Mouse (Mus musculus) monocyte, adult 5-6 weeks (primary cell): ENCODE data around the gene Ttc28. TPM values are rescaled to one million over a fixed set of nuclear protein-coding genes. Genes with fewer than 3 reads are reported as not detected.
"Not testable (repeated sequence)": the region's sequence is repeated elsewhere in the genome, so short reads cannot be mapped to it uniquely, and the experiment has no call there.

ENCODE experiments used
- ATAC-seq: fragments of 153-309, 156-312 bp; replicated peaks from 2 replicates; pipeline ENCODE4 v1.8.0; 2017; ENCODE audit warnings: mild to moderate bottlenecking; ENCODE audit not compliant: low TSS enrichment, insufficient number of reproducible peaks, severe bottlenecking, poor library complexity, low FRiP score
- total RNA-seq: library from RNA; stranded (forward); fragments of 200-1000, 200-491, 200-594 nt; gene quantifications from 3 replicates; pipeline ENCODE4 v1.2.3, GENCODE M21; 2017

The Ttc28 gene
- total RNA-seq, 1 experiment from 2014 or later: 2.4 TPM

- ATAC-seq: no peak
These were observed 350.1 kb downstream of the Ttc28 start for GRCm38 (mm10) chr5:111229671-111230070.

GRCm38 (mm10) chr5:111231044-111231443 lies 351.4 kb downstream of the Ttc28 start:
- no peak for ATAC-seq

- no peak for ATAC-seq
These were observed 352.2 kb downstream of the Ttc28 start for GRCm38 (mm10) chr5:111231769-111232168.

GRCm38 (mm10) chr5:111233022-111233709 lies 353.6 kb downstream of the Ttc28 start:
- no peak for ATAC-seq

- ATAC-seq: no peak
These were observed 355.5 kb downstream of the Ttc28 start for GRCm38 (mm10) chr5:111235131-111235530.

DNA sequence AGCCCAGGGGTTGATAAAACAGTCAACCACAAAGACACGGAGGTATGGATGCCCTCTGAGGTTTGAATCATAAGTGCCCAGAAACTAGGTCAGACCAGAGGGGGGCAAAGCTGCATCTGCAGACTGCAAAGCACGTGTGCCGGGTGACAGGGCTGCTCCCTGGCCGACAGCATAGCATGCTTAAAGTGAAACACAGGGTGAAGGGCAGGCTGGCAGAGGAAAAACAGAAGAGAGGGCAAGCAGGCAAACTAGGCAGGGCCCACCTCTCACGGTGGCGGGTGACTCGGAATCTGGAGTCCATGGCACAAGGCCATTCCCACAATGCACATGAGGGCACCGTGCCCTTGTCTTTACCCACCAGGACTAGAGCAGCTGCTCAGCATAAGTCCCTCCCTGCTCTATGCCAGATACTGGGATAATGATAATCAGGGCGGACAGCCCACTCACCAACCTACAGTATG lies 357.6 kb downstream of the Ttc28 start:
- no peak for ATAC-seq

- no peak for ATAC-seq
These were observed 359.6 kb downstream of the Ttc28 start for GRCm38 (mm10) chr5:111239223-111239622.

- ATAC-seq: no peak
These were observed 363.9 kb downstream of the Ttc28 start for GRCm38 (mm10) chr5:111243447-111244040.

- ATAC-seq: no peak
These were observed 364.5 kb downstream of the Ttc28 start for GRCm38 (mm10) chr5:111244061-111244460.

DNA sequence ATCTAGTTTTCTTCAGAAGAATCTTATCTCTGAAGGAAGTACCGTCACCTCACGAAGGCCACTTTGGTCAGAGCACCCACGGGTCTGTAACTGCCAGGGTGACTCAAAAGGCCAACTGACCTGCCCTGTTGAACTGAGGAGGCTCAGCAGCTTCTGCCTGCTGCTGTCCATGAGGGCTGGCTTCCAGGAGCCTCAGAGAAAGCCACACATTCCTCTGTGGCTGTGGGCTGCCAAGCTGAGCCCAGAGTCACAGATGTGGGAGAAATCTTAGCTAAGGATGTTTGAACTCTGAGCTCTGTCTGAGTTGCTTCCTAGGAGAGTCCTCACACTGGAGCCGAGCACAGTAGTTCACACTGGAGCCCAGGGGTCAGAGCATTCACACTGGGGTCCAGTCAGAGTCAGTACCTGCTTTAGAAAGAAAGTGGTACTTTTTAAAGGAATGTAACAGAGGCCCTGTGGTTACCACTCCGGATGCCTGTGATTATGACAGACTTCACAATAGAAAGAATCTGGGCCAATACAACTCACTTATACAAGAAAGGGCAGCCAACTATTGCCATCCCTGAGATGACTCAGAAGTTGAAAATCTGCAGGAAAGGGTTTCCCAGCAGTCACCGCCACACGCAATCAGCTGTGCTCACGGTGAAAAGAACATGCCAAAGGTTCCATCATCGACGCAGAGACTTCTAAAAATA lies 368.1 kb downstream of the Ttc28 start:
- no peak for ATAC-seq

DNA sequence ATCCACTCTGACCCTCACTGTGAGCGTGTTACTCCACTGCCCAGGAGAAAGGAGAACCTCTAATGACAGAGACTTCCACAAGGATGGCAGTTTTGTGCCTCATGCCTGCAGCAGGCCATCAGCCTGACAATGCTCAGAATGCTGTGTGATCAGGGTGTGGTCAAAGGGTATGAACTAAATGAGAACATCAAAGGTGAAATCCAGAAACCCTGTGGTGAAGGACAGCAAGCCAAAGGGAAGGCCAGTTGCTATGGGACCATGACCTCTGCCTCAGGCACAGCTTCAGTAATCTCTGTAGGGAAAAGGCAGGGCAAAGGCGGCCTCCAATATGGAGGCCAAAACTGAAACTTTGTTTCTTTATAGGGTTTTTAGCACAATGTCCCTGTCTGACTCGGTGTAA lies 372.5 kb downstream of the Ttc28 start:
- no peak for ATAC-seq

GRCm38 (mm10) chr5:111254362-111254761 lies 374.8 kb downstream of the Ttc28 start:
- ATAC-seq: no peak

GRCm38 (mm10) chr5:111254781-111255180 lies 375.2 kb downstream of the Ttc28 start:
- no peak for ATAC-seq

- no peak for ATAC-seq
These were observed 376.6 kb downstream of the Ttc28 start for GRCm38 (mm10) chr5:111256181-111256580.

DNA sequence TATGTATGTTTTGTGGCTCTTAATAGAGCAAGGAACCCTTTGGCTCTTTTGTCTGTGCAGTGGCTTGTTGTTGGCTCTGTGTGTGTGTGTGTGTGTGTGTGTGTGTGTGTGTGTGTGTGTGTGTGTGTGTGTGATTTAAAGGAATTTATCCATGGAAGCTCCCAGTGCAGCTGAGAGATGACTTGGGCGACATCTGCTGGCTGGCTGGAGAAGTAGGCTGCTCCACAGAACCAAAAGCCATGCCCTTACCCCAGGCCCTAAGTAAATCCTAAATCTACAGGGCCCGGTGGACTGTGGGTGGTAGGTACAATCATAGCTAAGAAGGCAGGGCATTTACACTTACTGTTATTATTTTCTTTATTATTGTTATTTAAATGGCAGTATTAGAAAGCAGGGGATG lies 377.5 kb downstream of the Ttc28 start:
- ATAC-seq: no peak

DNA sequence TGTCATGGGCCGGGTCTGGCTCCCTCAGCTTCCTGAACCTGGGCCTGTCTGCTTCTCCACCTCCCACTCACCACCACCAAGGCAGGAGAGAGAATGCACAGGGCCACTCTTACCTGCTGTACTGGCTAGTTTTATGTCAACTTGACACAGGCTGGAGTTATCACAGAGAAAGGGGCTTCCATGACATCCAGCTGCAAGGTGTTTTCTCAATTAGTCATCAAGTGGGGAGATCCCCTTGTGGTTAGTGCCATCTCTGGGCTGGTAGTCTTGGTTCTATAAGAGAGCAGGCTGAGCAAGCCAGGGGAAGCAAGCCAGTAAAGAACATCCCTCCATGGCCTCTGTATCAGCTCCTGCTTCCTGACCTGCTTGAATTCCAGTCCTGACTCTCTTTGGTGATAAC lies 381.6 kb downstream of the Ttc28 start:
- ATAC-seq: not testable (repeated sequence)

DNA sequence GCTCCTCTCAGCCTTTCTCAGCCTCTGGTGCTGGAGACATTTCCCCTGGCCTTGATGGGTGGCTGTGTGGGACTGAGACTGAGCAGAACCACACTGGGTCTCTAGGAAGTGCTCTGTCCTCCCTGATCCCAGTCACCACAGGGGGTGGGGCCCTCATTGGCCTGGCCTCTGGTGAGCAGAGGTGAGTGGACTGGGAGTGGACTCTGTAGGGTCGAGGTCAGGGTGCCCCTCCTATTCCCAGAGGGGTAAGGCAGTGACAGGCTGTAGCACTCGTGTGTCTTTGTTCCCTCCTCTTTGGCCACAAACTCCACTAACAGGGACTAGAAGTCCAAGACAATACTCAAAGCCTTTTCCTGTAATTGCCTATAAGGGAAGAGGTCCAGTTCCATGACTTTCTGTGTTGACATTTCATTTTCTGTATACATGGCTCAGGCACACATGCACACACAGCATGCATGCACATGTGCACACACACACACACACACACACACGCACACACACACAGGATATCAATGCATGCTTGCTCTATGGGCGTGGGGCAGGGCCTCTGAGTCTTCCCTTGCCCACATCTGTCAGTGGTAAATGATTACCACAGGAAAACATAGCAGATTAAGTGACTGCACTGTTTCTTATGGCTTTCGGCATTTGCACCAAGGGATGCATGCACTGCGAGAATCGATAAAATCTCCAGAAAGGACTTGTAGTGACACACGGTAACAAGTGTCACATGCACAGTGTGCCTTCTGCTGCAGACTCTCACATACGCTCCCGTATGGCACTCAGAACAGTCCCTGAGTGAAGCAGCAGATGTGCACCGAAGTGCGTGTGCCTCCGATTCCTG lies 382.4 kb downstream of the Ttc28 start:
- no peak for ATAC-seq

DNA sequence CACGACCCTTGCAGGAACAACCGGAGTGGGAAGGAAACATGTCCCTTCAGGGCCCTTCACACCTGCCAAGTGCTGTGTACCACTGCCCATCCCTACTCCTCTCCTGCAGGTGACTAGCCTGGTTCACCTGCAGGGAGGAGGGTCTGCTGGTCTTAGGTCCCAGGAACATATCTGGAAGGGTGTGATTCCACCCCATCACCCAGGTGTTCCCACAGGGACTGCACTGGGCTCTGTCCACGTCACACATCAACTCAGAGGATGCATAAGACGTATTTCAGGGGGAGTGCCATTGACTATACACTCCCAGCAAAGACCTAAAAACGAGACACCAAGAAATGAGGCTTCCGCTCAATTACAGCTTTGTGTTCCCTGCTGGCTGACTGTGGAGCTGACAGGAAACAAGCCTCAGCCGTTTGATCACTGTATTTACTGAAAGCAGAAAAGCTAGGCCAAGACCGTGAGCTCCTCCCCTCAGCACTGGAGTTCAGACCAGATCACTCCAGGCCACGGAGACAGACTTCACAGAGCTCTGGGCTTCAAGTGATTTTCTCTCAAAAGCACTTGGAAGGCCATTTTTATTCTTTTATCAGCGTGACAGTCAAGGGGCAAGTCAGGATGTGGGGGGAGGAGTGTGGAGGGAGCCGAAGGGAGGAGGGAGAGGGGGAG lies 383.1 kb downstream of the Ttc28 start:
- ATAC-seq: no peak

GRCm38 (mm10) chr5:111263370-111263769 lies 383.8 kb downstream of the Ttc28 start:
- ATAC-seq: no peak
